Mouse (Mus musculus) telencephalon, adult 2 months (tissue): ENCODE results near the gene Gm28308.

Experiments
- DNase-seq: peaks from one replicate; pipeline ENCODE4 v3.0.0-alpha.2; 2011; ENCODE audit warnings: low read depth, low spot score

Gm28308 gene

DNA sequence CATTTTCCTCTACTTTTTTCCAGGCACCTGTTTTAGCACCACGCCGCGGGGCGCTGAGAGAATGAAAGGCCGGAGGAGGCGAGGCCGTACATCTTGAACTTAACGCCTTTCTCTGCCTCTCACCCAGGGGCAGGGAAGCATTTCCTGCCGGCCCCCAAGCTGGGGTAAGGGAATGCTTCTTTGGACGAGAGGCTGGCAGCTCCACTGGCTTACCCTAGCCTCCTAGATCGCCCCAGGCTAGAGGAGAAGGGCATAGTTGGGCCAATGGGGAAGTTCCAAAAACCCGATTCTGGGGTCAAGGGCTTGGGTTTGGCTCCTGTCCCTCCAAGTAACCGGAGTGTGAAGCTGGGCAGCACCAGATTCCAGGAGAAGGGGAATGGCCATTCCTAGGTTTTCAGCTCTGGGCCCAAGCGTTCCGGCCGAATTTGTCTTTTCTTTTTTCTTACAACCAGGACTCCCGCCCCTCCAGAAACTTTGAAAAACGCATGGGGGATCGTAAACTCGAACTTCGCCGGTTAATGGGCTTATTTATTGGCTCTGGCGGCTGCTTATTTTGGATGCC lies 19.9 kb upstream of the Gm28308 start:
- no peak for DNase-seq

DNA sequence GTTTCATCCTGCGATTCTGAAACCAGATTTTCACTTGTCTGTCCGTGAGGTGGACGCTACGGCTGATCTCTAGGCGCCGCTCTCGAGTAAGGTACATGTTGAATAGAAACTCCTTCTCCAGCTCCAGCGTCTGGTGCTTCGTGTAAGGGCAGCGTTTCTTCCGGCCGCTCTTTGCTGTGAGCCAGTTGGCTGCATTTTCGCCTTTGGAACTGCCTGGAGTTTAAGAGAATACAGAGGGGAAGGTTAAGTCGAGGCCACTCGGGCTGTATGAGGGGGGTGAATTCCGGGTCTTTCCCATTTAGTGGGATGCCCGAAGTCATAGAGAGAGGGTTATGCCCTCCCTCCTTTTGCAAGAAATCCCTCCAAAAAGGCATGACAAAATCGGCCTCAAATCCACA lies 19.4 kb upstream of the Gm28308 start:
- no peak for DNase-seq

DNA sequence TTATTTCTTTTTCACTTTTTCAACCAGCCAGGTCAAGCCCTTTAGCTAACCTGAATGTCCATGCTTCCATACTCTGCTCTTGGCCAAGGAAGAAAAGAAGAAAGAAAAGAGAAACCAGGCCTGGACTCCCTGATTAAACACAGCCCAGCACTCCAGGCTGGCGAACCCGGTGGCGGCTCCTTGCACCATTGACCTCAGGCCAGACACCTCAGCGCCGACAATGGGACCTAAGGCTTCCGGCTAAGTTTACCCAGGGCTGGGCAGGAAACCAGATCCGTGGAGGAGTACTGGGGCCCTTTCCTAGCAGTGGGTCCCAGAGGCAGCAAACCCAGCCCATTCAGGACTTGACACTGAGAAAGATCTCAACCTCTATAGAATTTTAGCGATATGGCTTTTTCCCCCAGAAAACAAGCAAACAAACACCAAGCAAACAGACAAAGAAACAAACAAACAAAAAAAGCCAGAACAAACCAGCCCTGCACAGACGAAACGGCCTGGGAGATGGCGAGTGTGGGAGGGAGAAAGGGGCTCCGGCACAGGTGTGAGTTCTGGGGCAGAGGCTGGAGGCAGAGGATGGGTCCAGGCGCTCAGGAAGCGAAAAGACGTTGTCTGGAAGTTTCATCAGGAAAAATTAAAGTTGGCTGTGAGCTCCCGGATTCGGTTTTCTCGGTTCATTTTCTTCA lies 18.9 kb upstream of the Gm28308 start:
- DNase-seq, result no peak

DNA sequence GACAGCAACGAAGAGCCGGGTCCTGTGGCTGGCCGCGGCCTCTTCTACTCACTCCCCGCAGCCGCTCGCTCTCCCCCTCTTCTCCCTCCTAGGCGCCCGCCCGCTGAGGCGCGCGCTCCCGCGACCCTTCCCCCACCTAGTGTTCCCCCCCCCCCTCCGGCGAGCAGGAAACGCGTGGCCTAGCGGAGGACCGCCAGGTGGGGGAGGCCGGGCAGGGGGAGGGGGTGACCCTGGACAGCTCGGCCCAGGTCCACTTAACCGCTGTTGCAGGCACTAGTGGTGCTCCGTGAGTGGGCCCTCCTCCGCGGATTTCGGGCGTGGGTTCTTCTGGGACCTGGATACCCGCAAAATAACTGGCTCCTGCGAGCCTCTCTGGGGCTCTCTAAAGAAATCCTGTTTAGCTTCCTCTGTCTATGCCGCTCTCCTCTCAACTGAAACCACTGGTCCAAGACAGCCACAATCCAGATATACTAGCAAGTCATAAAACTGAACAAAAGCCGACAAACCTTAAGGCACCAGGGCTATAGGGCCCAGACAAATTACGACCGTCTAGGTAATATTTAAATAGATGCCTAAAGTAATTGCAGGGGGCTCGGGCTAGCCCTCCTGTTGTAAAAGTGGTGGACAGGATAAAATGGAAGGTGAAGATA lies 17.5 kb upstream of the Gm28308 start, which contains the start of gene Hoxa9:
Hoxa9 (minus strand) TSS at position 574 of the 650 bp plus-strand sequence.
- DNase-seq, result no peak

DNA sequence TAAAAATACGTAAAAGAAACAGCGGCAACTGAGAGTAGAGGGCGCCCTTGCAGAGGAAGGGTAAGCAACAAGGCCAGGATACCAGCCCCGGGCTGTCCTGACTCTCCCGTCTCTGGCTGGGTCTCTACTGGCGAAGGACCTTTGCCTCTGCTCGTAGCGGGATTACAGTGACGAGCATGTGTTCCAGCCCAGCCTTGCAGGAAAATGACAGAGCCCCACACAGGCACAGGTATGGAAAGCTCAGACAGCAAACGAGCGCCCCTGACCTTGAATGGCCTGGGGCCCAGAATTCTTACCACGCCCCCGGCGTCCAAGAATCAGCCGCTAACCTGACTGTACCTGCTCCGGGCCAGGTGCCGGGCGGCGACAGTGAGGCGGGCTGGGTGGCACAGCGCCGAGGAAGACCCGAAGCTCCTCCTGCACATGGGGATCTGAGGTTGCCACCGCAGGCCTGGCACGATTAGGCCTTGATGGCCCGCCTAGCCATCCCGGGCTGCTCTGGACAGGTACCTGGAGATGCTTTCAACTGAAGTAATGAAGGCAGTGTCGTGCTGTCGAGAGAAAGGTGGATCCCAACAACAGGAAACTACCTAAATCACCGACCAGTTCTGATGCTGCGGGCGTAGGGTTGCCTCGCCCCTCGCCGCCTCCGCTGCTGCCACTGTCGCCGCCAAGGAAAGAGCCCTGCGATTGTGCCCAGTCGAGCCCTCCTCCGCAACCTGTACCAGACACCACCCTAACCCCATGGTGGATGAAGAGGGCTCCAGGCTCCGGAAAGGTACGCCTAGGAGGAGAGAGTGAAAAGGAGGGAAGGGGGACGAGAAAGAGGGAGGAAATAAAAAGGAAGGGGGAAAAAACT lies 16.6 kb upstream of the Gm28308 start:
- DNase-seq, result no peak

DNA sequence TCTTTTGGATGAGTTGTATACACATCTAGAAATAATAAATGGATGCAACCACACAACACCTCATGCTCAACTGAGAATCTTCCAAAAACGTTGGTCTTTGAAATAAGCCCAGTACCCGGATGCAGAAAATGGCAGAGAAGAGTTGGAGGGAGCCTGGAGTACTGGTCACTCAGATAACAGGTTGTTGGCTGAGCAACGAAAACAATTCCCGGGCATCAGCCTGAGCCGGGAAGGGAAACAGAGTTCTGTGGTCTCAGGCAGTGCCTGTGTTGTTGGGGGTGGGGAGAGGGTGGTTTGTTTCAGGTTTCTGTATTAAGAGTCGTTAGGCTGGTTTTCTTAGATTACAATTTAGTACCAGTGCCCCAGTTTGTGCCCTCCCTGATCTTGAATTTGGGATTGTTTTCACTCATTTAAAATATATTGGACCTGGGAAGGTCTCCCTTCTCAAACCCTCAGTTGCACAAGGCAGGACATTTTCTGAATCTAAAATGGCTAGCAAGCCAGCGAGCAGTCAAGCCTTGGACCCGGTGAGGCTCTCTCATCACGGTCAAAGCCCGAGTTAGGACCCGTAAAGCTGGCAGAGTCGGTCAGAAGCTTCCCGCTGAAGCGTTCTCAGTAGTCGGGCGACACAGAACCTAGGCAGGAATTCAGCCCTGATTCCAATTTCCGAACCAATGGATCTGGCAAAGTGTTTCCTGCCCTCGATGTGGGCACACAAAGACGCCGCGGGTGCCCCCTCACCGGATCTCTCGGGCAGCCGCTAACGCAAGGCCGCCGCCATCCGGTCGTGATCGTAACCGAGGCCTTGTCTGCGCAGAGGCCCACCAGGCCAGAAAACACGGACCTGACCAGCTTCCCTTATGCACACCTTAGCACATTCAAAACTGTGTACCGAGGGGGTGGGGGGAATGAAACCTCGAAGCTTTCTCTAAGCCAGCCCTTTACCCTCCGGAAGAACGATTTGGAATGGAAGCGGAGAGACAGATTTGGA lies 15.6 kb upstream of the Gm28308 start:
- DNase-seq, result no peak

DNA sequence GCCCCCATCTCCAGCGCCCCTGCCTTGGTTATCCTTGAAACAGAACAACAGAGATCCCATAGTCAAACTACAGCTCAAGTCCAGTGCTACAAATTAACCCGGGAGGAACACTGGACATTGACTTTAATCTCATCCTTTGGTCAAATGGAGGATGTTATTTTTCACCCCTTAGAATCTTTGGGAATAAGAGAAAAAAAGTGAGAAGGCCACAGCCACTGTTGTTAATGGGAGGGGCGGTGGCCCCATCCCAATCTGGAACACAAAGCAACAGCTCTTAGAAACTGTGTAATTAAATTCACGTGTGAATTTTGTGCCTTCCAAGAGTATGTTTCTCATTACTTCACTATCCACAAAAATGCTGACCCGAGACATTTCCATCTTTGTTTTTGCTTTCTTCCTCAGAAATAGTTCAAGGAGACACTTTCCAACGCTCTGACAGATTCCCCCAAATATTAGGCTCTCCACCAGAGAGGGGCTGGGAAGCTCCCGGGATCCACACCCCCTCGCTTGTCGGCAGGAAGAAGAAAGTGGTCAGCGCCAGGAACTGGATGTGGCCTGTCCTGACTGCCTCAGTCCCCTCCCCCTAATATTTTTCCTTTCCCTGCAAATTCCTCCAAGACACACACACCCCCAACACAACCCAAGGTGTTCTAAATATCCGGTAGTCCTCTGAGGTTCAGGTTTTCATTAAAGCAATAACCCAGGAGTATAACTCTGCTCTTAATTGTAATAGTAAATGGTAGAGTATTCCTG lies 14.5 kb upstream of the Gm28308 start:
- DNase-seq, result no peak

DNA sequence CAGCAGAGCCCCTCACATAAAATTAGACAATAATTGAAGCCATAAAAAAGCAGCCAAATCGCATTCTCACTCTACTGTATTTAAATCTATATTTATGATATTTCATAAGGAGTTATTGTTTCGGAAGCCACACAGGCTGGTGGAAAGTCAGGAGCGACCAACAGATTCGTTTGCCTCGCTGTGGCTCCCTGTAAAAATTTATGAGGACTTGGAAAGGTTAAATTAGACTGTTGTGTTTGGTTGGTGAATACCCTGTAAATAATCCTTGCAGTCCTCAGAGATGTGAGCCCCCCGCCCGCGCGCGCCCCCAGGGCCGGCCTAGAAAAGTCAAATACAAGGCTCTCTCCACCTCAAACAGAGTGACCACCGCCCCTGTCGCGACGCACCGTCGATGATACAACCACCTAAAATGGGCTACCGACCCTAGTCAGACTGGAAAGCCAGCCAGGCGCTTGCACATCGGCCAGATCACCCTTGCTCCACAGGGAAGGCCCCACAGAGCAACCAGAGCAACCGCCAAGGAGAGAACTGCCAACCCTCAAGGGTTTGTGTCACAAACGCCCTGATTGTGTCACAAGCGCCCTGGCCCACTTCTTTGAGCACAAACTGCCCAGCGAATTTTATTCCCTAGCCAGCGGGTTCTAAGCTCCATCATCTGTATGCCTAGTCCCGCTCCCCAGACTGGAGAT lies 13.6 kb upstream of the Gm28308 start:
- DNase-seq, result no peak

DNA sequence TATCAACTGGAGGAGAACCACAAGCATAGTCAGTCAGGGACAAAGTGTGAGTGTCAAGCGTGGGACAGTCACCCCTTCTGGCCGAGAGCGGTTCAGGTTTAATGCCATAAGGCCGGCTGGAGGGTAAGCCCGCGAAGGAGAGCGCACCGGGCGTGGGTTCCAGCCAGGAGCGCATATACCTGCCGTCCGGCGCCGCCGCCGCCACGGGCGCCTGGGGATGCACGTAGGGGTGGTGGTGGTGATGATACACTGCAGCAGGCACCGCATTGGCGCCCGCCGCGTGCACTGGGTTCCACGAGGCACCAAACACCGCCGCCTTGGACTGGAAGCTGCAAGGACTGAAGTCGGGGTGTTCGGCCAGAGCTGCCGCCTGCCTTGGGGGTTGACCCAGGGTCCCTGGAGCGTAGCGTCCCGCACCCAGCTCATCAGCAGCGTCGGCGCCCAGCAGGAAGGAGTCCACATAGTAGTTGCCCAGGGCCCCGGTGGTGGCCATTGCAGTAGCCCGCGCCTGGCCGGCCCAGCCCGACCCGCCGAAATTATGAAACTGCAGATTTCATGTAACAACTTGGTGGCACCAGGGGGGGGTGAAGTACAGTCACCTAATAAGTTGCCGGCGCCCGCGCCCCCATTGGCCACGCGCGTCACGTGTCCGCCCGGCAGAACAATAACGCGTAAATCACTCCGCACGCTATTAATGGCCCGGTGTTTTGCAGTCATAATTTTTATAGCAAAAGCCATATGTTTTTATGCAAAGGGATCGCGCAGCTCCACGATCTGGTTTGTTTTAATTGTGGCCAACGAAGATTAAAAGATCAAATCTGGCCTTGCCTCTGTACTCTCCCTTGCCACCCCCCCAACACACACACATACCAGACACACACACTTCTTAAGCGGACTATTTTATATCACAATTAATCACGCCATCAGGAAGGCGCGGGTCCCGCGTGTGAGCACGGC lies 12.8 kb upstream of the Gm28308 start:
- no peak for DNase-seq

DNA sequence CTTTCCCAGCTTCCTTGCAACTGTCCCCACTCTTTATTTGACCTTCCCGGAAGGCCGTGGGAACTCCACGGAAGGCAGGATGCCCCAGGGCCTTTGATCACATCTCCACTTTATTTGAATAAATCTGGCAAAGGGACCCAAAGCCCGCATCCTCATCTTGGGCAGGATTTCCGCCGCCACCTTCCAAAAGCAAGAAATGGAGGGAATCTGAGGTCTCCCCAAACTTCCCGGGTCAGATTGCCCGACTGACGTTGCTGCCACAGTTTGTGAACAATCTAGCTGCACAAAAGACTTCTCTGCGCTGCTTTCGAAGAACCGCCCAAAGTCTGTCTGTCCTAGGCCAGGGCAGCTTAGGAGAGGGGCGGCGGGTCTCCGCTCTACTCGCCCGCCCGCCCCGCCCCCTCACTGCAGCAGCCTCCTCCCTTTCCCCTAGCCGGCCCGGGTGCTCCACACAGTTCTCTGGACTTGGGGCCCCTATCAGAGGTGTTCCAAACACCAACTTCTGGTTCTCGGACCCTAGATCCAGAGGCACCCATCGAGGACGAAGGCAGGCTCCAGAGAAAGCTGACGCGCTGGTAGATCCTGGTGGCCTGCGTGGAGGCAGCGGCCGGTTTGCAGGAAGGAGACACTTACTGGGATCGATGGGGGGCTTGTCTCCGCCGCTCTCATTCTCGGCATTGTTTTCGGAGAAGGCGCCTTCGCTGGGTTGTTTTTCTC lies 11.9 kb upstream of the Gm28308 start:
- no peak for DNase-seq

DNA sequence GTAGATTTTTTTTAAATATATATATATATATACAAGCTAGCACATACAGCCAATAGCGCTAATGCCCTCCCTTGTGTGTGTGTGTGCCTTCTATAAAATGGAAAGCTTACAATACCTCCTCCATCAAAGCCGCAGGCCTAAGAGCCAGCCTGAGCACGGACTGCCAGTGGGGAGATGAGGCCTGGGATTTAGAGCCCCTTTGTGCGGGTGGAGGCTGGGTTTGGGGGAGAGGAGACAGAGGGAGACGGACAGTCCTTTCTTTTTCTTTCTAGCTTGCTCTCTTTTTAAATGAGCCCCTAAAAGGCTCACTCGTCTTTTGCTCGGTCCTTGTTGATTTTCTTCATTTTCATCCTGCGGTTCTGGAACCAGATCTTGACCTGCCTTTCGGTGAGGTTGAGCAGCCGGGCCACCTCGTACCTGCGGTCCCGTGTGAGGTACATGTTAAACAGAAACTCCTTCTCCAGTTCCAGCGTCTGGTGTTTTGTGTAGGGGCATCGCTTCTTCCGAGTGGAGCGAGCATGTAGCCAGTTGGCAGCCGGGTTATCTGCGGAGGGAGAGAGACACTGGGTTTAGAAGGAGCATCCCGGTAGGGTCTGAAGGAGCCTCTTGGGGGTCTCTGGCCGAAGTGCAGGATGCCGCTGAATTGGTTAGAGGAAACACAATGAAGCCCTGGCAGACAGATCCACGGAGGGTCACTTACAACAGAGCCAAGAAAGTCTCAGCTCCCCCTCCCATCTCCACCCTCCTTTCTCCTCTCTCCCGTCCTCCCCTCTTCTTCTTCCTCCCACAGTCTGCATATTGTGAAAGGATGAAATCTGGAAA lies 11.0 kb upstream of the Gm28308 start:
- no peak for DNase-seq

DNA sequence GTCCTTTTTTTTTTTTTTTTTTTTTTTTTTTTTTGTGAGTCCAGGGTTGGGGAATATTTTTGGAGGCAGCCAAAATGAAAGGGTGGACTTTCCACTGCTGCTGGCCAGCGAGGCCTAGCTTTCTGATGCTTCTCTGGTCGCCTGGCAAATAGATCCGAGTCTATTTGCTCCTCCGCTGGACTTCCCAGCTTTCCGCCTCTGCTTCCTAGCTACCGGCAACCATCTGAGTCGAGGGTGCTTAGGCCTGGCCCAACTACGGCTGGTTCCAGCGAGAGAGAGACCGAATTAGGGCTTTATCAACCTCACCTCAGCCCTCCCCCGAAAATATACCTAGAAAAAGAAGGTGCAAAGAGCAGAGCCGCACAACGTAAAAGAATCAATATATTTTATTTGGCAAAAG lies 9.6 kb upstream of the Gm28308 start:
- no peak for DNase-seq

DNA sequence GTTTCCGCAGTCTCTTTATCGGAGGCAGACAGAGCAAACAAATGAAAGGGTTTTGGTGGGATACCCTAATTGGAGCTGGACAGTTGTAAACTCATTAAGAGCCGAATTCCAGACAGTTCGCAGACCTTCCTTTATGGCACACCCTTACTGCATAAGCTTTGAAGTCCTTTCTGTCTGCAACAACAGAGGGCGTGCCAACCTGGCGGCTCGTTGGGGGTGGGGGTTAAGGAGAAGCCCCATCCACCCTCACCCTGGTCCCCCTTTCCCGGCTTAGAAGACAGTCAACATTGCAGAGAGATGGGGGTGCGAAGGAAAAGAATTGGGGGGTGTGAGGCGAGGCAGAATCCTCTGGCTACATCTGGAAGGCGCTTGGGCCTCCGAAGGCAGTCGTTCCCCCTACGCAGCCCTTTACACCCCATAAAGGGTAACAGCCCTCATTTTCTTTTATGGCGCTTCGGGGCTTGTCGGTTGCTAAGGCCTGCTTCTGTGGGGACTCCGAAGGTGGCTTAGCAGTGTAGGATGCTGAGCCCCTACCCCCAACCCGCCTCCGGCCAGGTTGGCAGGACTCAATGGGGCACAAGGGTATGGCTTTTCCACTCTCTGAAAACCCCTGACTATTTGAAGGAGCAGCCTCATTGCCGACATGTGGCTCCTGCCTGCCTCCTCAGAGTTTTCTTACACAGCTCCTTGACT lies 9.0 kb upstream of the Gm28308 start:
- no peak for DNase-seq

DNA sequence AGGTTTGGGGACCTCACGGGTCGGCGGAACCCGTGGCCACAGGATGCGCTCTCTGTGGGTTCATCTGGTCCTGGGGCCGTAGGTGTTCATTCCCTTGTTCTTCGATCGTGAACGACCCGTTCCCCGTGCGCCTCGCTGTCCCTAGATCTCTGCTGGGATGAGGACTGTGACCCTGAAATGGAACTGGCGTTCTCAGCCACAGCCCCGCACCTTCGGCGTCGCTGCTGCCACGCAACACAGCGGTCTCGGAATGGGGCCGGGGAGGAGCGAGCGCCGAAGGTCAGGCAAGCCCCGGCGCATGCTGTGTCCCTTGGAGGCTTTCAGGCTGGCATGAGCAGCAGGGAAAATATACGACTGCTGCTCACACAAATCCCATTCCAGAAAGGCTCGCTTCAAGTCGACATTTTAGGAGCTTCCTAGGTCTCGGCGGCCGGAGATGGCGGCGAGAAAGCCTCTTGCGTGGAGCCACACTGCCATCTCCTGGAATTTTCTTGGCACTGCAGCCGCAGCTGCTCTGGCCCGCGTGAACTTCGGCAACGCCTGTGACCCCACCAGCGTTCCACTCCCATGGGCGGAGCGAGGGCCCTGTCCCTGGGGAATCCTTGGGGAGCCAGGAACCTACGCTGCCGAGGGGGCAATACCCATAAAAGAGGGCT lies 8.3 kb upstream of the Gm28308 start, which contains the start of gene Hoxa7:
Hoxa7 (minus strand) TSS at position 518 of the 656 bp plus-strand sequence.
- DNase-seq, result peak; percentile 34

DNA sequence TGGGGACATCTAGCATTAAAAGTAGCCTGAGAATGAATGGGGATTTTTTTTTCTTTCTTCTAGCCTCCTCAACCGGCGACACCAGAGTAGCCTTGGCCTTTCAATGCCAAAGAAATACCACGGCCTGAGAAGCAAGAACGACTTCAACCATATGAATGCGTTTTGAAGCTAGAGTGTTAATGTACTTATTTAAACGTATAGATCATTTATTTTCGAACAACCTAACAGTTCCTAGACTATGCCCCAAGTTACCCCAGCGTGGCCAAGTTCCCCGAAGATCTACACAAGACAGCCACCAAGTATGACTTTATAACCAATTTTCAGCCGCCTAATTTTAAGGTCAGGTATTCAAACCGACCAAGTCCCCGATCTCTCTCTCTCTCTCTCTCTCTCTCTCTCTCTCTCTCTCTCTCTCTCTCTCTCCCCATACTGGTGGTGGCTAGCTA lies 7.7 kb upstream of the Gm28308 start:
- no peak for DNase-seq
